Mouse (Mus musculus): ENCODE measurements around the gene Defb11. TPM values are rescaled to one million over a fixed set of nuclear protein-coding genes. Genes with fewer than 3 reads are reported as not detected.
"Not testable (repeated sequence)": the region's sequence is repeated elsewhere in the genome, so short reads cannot be mapped to it uniquely, and the experiment has no call there.

Defb11 gene
- not detected for total RNA-seq (2021)
- long read RNA-seq, experiment 1, result 0 reads
- long read RNA-seq, experiment 2, partial matches to known transcripts, result 0 of 1 reads
- long read RNA-seq, experiment 2, other reads (novel, unspliced or antisense), result 0 of 1 reads

GRCm38 (mm10) chr8:21906290-21906689, at the start of gene Defb11:
TSS of gene Defb11 (minus strand) at chr8:21906412.
- not testable (repeated sequence) for DNase-seq

GRCm38 (mm10) chr8:21955321-21955720, 49.1 kb upstream of the Defb11 start:
- DNase-seq, result peak; percentile 64

- DNase-seq, result no peak
Observed at GRCm38 (mm10) chr8:21947311-21948017, 41.3 kb upstream of the Defb11 start.

- no peak for DNase-seq
Observed at GRCm38 (mm10) chr8:21946462-21946861, 40.2 kb upstream of the Defb11 start, which contains the start of gene Defb13. TSS of gene Defb13 (plus strand) at chr8:21946762.

- DNase-seq, result not testable (repeated sequence)
Observed at GRCm38 (mm10) chr8:21938052-21938451, 31.8 kb upstream of the Defb11 start, which contains the start of gene Defb35. TSS of gene Defb35 (plus strand) at chr8:21938352.

- no peak for DNase-seq
Observed at GRCm38 (mm10) chr8:21932610-21933009, 26.4 kb upstream of the Defb11 start, which contains the start of gene Defb15. TSS of gene Defb15 (minus strand) at chr8:21932710.

GRCm38 (mm10) chr8:21930754-21931153, 24.5 kb upstream of the Defb11 start:
- not testable (repeated sequence) for DNase-seq

- DNase-seq, result no peak
Observed at GRCm38 (mm10) chr8:21915625-21916024, 9.4 kb upstream of the Defb11 start.

GRCm38 (mm10) chr8:21912554-21912953, 6.3 kb upstream of the Defb11 start:
- no peak for DNase-seq

- DNase-seq, result no peak
Observed at GRCm38 (mm10) chr8:21911931-21912330, 5.7 kb upstream of the Defb11 start.

GRCm38 (mm10) chr8:21885321-21885720, 20.9 kb downstream of the Defb11 start, which contains the start of gene Defb9:
TSS of gene Defb9 (minus strand) at chr8:21885421.
- DNase-seq, result not testable (repeated sequence)

GRCm38 (mm10) chr8:21858586-21858985, 47.6 kb downstream of the Defb11 start, which contains the start of gene Defb10:
TSS of gene Defb10 (plus strand) at chr8:21858901.
- DNase-seq, result not testable (repeated sequence)

Other genes with a start within 250 kb of the Defb11 start
- gene Defa34, start 240.6 kb downstream of the Defb11 start, total RNA-seq (2021), result not detected
- gene AY761184, start 202.8 kb downstream of the Defb11 start, total RNA-seq (2021), result not detected
- gene Defa24, start 171.9 kb downstream of the Defb11 start, total RNA-seq (2021), result not detected
- not detected for gene Defb50, start 82.9 kb downstream of the Defb11 start, total RNA-seq (2021)
- gene Defb2, start 66.5 kb downstream of the Defb11 start, total RNA-seq (2021), result not detected
- not detected for gene Defb10, start 47.5 kb downstream of the Defb11 start, total RNA-seq (2021)
- gene Defb9, start 21.0 kb downstream of the Defb11 start, total RNA-seq (2021), result not detected
- gene Defb15, start 26.3 kb upstream of the Defb11 start, total RNA-seq (2021), result not detected
- not detected for gene Defb35, start 31.9 kb upstream of the Defb11 start, total RNA-seq (2021)
- not detected for gene Defb13, start 40.4 kb upstream of the Defb11 start, total RNA-seq (2021)
- gene Fam90a1a, start 52.3 kb upstream of the Defb11 start, total RNA-seq (2021), result not detected
- not detected for gene Ccdc70, start 63.4 kb upstream of the Defb11 start, total RNA-seq (2021)
- 1 to 10 TPM; 2.8 to 3.9 TPM for gene Atp7b, start 153.9 kb upstream of the Defb11 start, total RNA-seq (2021)
- 10 to 100 TPM; 23.3 to 32.8 TPM for gene Alg11, start 154.3 kb upstream of the Defb11 start, total RNA-seq (2021)
- gene Nek5, start 218.6 kb upstream of the Defb11 start, total RNA-seq (2021), result 1 to 10 TPM; 1.3 to 2.2 TPM

All from adrenal gland, postnatal 10 days (tissue).